Mouse (Mus musculus) stomach, postnatal 0 days (tissue): ENCODE data around the gene Ppp1r18.

Experiments used
- CTCF ChIP-seq: IDR thresholded peaks from 2 replicates; pipeline ENCODE4 v1.5.1; 2016; ENCODE audit warnings: antibody characterized with exemption, low read depth, mild to moderate bottlenecking, moderate library complexity
- EP300 ChIP-seq: optimal IDR thresholded peaks from 2 replicates; pipeline ENCODE3; 2016; ENCODE audit warnings: antibody characterized with exemption

GRCm38 (mm10) chr17:35860831-35861197, 4.6 kb upstream of the Ppp1r18 start:
- TF ChIP-seq CTCF, result no peak
- TF ChIP-seq EP300, result no peak
